Mouse (Mus musculus): Measurements from ENCODE around the gene D17Wsu92e. TPM values are rescaled to one million over a fixed set of nuclear protein-coding genes. Genes with fewer than 3 reads are reported as not detected.
A peak's percentile ranks its signal among the peaks of the same experiment; 100 is the strongest.

D17Wsu92e gene
- total RNA-seq, 2 experiments from 2014 or later, result 76.7 to 78.6 TPM

- no peak for DNase-seq
Observed at GRCm38 (mm10) chr17:27748123-27748522, 72.3 kb downstream of the D17Wsu92e start.

- no peak for DNase-seq
Observed at GRCm38 (mm10) chr17:27746446-27746845, 74.0 kb downstream of the D17Wsu92e start.

- DNase-seq, result no peak
Observed at GRCm38 (mm10) chr17:27740961-27741360, 79.5 kb downstream of the D17Wsu92e start.

- no peak for DNase-seq
Observed at GRCm38 (mm10) chr17:27734344-27735073, 85.9 kb downstream of the D17Wsu92e start.

DNA sequence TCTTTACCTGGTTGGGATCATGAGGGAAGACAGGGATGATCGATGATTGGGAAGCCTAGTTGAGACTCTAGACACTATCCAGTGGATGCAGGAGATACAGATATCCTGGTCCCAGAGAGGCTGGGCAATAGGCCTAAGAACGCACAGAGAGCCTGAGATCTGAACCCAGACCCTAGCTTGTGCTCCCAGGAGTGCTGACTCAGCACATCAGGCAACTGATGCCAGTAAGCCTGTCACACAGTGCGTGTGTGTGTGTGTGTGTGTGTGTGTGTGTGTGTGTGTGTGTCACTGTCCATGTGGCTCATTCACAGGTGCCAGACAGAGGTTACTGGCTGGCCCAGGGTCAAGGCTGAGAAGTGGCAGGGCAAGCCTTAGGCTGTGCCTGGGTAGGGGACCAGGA, 87.8 kb downstream of the D17Wsu92e start:
- no peak for DNase-seq

DNA sequence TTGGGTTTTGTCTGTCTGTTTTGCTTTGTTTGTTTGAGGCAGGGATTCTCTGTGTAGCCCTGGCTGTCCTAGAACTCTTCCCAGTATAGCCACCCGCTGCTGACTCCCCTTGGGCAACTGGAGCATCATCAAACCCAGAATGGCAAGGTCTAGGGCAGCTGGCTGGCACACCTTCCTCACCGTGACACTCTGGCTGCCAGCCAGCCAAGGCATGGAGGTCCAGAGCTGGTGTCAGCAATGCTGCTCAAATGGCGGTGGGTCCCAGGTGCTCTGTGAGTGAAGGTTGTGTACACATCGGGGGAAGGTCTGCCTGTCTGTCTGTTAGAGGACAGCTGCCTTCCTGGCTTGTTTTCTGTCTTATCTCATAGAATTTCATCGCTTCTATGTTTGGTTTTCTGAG, 88.3 kb downstream of the D17Wsu92e start:
- DNase-seq, result no peak

DNA sequence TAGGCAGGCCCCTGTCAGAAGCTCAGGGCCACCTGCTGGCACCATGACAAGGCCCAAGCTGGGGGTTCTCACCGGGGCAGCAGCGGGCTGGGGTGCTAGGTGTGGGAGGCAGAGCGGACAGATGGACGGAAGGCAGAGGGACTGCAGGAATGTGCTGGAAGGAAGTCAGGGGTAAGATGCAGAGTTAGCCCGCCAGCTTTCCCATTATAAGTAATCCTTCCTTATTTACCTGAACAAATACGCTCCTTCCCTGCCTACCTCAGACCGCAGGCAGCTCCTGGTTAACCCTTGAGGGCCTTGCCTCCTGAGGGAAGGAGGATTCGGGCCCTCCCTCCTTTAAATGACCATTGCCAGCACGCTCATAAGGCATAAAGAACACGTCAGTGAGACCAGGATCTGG, 91.7 kb downstream of the D17Wsu92e start, which contains the start of gene Spdef:
Gene Spdef, minus strand, starts transcription at position 186 of the 400 bp plus-strand sequence.
- no peak for DNase-seq

DNA sequence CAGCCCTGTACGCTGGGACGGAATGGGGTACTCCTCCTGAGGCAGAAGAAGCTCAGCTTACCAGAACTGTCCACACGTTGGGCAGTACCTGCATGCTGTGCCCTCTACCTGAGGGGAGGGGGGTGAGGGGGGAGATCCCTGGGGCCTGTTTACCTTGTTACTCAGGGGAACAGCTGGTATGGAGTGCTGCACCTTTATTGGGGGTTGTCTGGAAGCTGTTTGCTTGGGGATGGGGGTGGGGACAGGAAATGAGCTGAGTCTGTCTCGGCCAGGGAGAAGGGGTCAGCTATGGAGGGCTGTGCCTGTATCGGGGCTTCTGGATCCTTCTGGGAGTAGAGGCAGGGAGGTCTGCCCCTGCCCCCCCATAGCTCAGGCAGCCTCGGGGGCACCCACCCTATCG, 93.9 kb downstream of the D17Wsu92e start:
- DNase-seq, result no peak

DNA sequence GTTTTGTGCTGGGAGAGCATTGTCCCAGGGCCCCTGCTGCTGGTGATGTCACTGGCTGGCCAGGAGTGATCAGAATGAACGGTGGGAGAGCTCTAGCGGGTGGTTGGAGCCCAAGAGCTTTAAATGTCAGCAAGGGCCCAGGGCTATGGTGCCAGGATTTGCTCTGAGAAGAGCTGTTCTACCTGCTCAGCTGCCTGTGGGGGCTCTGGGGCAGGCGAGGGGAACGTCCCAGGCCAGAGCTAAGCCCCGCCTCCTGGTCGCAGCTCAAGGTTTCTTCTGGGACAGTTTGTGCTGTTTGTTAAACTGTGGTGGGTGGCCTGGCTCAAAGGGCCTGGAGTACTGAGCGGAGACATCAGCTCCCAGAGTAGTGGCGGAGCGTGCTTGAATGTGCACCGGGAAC, 95.0 kb downstream of the D17Wsu92e start:
- no peak for DNase-seq

DNA sequence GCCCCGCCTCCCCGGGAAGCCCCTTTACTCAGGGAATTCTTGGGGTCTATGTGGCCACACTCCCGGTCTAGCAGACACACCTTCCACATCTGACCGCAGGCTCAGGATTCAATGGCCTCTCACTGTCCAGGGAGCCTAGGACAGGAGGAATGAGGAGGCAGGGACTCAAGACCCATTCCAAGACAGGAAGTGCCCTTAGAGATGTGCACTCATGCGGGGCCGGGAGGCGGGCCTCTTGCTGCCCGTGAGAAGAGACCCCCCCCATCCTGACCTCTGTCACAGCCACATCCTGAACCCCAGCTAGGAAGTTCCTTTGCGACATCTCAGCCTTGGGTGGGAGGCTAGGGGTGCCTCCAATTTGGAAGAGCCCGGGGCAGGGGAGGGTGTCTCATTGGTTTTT, 95.4 kb downstream of the D17Wsu92e start:
- DNase-seq, result no peak

DNA sequence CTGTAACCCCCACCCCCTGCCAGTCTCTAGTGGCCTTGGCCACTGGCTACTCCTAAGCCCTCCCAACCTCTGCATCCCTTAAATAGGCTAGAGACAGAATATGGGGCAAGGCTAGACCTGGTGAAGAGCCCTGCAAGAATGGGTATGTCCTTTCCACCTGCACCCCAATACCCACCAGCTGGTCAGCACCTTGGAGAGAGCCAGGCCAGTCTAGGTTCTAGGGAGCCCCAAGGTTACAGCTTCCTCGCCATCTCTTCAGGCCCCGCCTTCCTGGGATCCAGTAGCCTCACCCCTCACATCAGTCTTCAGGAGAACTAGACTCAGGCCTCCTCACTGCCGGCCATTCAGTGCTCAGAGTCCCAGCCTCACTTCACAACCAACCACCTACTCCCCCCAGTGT, 96.1 kb downstream of the D17Wsu92e start:
- DNase-seq, result no peak

GRCm38 (mm10) chr17:27721125-27721664, 99.3 kb downstream of the D17Wsu92e start:
- peak; percentile 63 for DNase-seq

DNA sequence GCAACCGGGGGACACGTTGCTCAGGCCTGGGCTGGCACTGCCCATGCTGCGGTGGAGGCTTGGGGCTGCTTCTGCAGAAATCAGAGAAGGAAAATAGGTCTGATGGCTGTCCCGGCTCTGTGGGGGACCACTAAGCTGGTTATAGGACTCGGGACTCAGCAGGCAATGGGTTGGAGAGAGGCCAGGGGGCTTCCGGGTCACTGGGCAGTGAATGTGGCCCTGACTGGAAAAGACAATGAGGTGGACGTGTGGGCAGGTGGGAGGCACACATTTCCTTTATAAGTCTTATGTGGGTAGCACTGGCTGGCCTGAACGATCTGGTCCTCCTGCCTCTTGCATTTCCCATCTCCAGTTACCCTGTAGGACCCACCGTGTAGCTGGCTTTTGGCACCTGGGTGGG, 100.1 kb downstream of the D17Wsu92e start:
- no peak for DNase-seq

DNA sequence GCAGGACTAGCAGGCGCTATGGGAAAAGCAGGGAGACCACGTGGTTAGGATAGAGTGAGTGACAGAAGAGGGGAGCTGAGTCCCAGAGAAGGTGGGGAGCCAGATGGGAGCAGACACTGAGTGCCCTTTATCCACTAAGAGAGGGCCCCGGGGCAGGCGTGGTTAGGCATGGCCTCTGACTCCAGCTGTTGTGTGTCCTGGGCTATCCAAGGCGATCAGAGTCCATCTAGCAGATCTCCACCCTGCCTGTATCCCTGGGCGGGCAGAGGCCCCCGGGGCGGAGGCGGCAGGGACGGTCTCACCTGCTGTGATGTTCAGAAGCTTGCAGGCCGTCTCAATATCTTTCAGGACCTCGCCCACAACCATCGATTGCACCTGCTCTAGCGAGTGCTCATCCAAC, 100.8 kb downstream of the D17Wsu92e start:
- no peak for DNase-seq

GRCm38 (mm10) chr17:27718250-27718649, 102.2 kb downstream of the D17Wsu92e start:
- no peak for DNase-seq

- no peak for DNase-seq
Observed at GRCm38 (mm10) chr17:27716804-27717203, 103.6 kb downstream of the D17Wsu92e start.

GRCm38 (mm10) chr17:27712832-27713231, 107.6 kb downstream of the D17Wsu92e start:
- DNase-seq, result no peak

GRCm38 (mm10) chr17:27709650-27710049, 110.8 kb downstream of the D17Wsu92e start:
- DNase-seq, result no peak

DNA sequence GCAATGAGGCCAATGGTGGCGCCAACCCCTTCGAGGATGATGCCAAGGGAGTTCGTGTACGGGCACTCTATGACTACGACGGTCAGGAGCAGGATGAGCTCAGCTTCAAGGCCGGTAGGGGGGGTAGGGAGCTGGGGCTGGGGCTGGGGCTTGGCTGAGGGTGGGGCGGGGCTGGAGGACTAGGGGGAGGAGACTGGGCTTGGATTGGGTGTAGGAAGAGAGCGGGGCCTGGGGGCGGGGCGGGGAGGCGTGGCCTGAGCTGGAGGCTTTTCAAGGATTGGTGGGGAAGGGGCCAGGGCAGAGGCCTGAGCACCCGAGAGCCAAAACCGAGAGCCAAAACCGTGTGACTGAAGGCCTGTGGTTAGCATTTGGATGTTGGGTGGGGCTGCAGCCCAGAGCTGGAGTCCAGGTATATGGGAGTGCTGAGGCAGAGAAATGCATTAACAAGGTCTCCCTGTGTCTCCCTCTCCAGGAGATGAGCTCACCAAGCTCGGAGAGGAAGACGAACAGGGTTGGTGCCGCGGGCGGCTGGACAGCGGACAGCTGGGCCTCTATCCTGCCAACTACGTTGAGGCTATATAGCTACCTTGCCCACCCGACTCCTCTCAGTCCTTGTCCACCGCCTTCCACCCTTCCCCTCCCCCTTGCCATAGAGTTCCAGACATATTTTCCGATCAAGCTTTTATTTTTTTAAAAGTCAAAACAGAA, 112.3 kb downstream of the D17Wsu92e start:
- peak; percentile 76 for DNase-seq

DNA sequence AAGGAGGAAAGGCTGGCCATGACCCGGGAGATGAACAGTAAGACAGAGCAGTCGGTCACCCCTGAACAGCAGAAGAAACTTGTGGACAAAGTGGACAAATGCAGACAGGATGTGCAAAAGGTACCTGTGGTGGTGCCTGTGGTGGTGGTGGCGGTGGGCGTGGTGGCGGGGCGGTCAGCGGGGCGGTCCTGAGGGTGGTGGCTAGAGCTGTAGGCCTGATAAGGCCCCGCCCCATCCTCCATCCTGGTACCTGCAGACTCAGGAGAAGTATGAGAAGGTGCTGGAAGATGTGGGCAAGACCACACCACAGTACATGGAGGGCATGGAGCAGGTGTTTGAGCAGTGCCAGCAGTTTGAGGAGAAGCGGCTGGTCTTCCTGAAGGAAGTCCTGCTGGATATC, 114.8 kb downstream of the D17Wsu92e start:
- DNase-seq, result no peak

- peak; percentile 17 for DNase-seq
Observed at GRCm38 (mm10) chr17:27703961-27704621, 116.4 kb downstream of the D17Wsu92e start.

DNA sequence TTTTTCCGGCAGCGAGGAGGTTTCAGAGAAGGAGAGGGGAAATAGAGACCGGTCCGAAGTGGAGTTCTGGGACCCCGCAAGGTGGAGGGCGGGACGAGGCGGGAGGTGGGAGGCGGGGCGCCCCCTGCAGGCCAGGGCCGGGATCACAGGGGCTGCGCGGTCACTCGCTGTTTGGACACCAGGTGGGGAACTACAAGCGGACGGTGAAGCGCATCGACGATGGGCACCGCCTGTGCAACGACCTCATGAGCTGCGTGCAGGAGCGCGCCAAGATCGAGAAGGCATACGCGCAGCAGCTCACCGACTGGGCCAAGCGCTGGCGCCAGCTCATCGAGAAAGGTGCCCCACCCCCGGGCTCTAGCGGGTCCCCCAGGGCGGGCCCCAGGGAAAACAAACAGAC, 117.9 kb downstream of the D17Wsu92e start:
- peak; percentile 67 for DNase-seq

GRCm38 (mm10) chr17:27701856-27702255, 118.6 kb downstream of the D17Wsu92e start:
- DNase-seq, result no peak

Data from gastrocnemius, postnatal 10 days (tissue).